Mouse (Mus musculus) limb, embryonic 13.5 days (tissue): ENCODE results near the gene Snx3. TPM values are rescaled to one million over a fixed set of nuclear protein-coding genes. Genes with fewer than 3 reads are reported as not detected.

Source experiments
- ATAC-seq: fragments of 200-750 bp; cut with Nextera tagmentation; 2 replicates; pipeline ENCODE4 v1.8.0; 2017; ENCODE audit warnings: low read depth, moderate number of reproducible peaks, moderate TSS enrichment; ENCODE audit not compliant: low FRiP score
- H3K27ac ChIP-seq: fragments of 300-500 bp; sonication (generic); 2 replicates; pipeline ENCODE4 v1.5.1; 2015; ENCODE audit warnings: inconsistent platforms, mild to moderate bottlenecking, moderate library complexity
- H3K27me3 ChIP-seq: fragments of 300-500 bp; sonication (generic); 2 replicates; pipeline ENCODE4 v1.6.1; 2015; ENCODE audit warnings: mild to moderate bottlenecking, inconsistent platforms
- H3K36me3 ChIP-seq: fragments of 300-500 bp; sonication (generic); 2 replicates; pipeline ENCODE4 v1.6.1; 2015; ENCODE audit warnings: inconsistent platforms, mild to moderate bottlenecking, moderate library complexity
- H3K4me1 ChIP-seq: fragments of 300-500 bp; sonication (generic); 2 replicates; pipeline ENCODE4 v1.6.1; 2015; ENCODE audit warnings: inconsistent platforms
- H3K4me2 ChIP-seq: fragments of 300-500 bp; sonication (generic); replicated peaks from 2 replicates; pipeline ENCODE4 v1.6.1; 2015; ENCODE audit warnings: inconsistent platforms, mild to moderate bottlenecking, moderate library complexity
- H3K4me3 ChIP-seq: fragments of 300-500 bp; sonication (generic); 2 replicates; pipeline ENCODE4 v1.5.1; 2015; ENCODE audit warnings: moderate library complexity, mild to moderate bottlenecking, inconsistent platforms
- H3K9ac ChIP-seq: fragments of 300-500 bp; sonication (generic); 2 replicates; pipeline ENCODE4 v1.6.1; 2015; ENCODE audit warnings: mild to moderate bottlenecking, inconsistent platforms
- H3K9me3 ChIP-seq: fragments of 300-500 bp; sonication (generic); 2 replicates; pipeline ENCODE4 v1.6.1; 2016; ENCODE audit warnings: inconsistent platforms
- WGBS: fragments of 180-500 bp; shearing (Covaris S2); methylation state at CpG from one replicate; pipeline ENCODE4 v1.1.7; 2015; 5-methylcytosine and 5-hydroxymethylcytosine counted together
- polyA plus RNA-seq: library from polyadenylated mRNA; unstranded; fragments of >200 nt; fragmentation: Nextera tagmentation; extraction: Ambion mirVana; gene quantifications from 2 replicates; pipeline ENCODE4 v1.2.1, GENCODE M21; 2015

The Snx3 gene
- 310 and 318 TPM in 2 replicates for polyA plus RNA-seq

GRCm38 (mm10) chr10:42501775-42502348, at the start of gene Snx3:
TSS of gene Snx3 (plus strand) at chr10:42502030.
- WGBS: under 1% methylated on average over 66 of the region's 68 CpGs
- Histone ChIP-seq H3K9me3 (no peaks in the 10 kb centered on the region), H3K4me2 (peak within 1 kb of the TSS; percentile 84), H3K27ac (peak within 1 kb of the TSS; percentile 98), H3K9ac (peak within 1 kb of the TSS; percentile 93), H3K4me1 (peaks cover 8% of the 10 kb centered on the region), H3K4me3 (peak within 1 kb of the TSS; percentile 95), H3K27me3 (no peaks in the 10 kb centered on the region), H3K36me3 (peaks cover 5% of the 10 kb centered on the region)
- ATAC-seq: peak; percentile 94

- no peak overlapping the region for H3K27ac ChIP-seq
- no peaks in the 10 kb centered on the region for H3K9me3 ChIP-seq
- no peaks in the 10 kb centered on the region for H3K27me3 ChIP-seq
- no peak for ATAC-seq
- H3K4me1 ChIP-seq: peaks cover 18% of the 10 kb centered on the region
- H3K9ac ChIP-seq: no peak overlapping the region
- peaks cover 16% of the 10 kb centered on the region for H3K36me3 ChIP-seq
- no peak overlapping the region for H3K4me2 ChIP-seq
- no peak overlapping the region for H3K4me3 ChIP-seq
- 54% methylated on average over 11 of the region's 11 CpGs for WGBS
Measured at GRCm38 (mm10) chr10:42454266-42454665, 47.6 kb upstream of the Snx3 start.

GRCm38 (mm10) chr10:42454690-42455089, 47.1 kb upstream of the Snx3 start:
- H3K9ac ChIP-seq: no peak overlapping the region
- no peak for ATAC-seq
- H3K4me3 ChIP-seq: no peak overlapping the region
- WGBS: 84% methylated on average over 6 of the region's 6 CpGs
- no peaks in the 10 kb centered on the region for H3K27me3 ChIP-seq
- peaks cover 17% of the 10 kb centered on the region for H3K4me1 ChIP-seq
- peaks cover 2% of the 10 kb centered on the region; the same call in 1 of the 2 replicates for H3K9me3 ChIP-seq
- H3K4me2 ChIP-seq: no peak overlapping the region
- H3K36me3 ChIP-seq: peaks cover 20% of the 10 kb centered on the region
- no peak overlapping the region for H3K27ac ChIP-seq

GRCm38 (mm10) chr10:42455981-42456380, 45.8 kb upstream of the Snx3 start:
- Histone ChIP-seq H3K27me3 (no peaks in the 10 kb centered on the region), H3K4me1 (peaks cover 17% of the 10 kb centered on the region), H3K4me2 (no peak overlapping the region), H3K9ac (no peak overlapping the region), H3K36me3 (peaks cover 21% of the 10 kb centered on the region), H3K9me3 (peaks cover 5% of the 10 kb centered on the region; the same call in 1 of the 2 replicates), H3K4me3 (no peak overlapping the region), H3K27ac (no peak overlapping the region)
- no peak for ATAC-seq
- WGBS: 71% methylated on average over 5 of the region's 5 CpGs

- Histone ChIP-seq H3K4me2 (no peak overlapping the region), H3K27me3 (no peaks in the 10 kb centered on the region), H3K9me3 (peaks cover 5% of the 10 kb centered on the region; the same call in 1 of the 2 replicates), H3K4me3 (no peak overlapping the region), H3K4me1 (peaks cover 17% of the 10 kb centered on the region), H3K27ac (no peak overlapping the region), H3K36me3 (peaks cover 18% of the 10 kb centered on the region), H3K9ac (no peak overlapping the region)
- ATAC-seq: no peak
- 75% methylated on average over 9 of the region's 9 CpGs for WGBS
Measured at GRCm38 (mm10) chr10:42457557-42458191, 44.2 kb upstream of the Snx3 start.

GRCm38 (mm10) chr10:42464224-42464623, 37.6 kb upstream of the Snx3 start:
- Histone ChIP-seq H3K27ac (no peak overlapping the region), H3K36me3 (peaks cover 6% of the 10 kb centered on the region), H3K9ac (no peak overlapping the region), H3K9me3 (peaks cover 5% of the 10 kb centered on the region; the same call in 1 of the 2 replicates), H3K27me3 (no peaks in the 10 kb centered on the region), H3K4me1 (no peaks in the 10 kb centered on the region), H3K4me2 (no peak overlapping the region), H3K4me3 (no peak overlapping the region)
- ATAC-seq: no peak
- 36% methylated on average over 5 of the region's 5 CpGs for WGBS

DNA sequence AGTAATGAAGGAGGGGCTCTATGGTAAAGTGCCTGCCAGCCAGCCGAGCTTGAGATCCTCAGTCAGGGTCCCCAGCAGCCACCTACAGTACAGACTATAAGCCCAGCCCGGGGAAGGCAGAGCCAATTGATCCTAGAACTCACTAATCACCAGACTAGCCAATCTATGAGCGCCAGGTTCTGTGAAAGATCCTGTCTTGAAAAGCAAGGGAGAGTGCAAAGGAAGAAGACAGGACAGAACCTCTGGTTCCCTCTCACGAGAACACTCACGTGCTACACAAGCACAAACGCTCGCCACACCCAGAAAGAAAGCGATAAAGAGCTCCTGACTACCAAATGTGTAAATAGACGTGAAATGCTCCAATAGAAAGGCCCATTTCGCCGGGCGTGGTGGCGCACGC, 37.0 kb upstream of the Snx3 start:
- Histone ChIP-seq H3K4me1 (no peaks in the 10 kb centered on the region), H3K27ac (no peak overlapping the region), H3K4me2 (no peak overlapping the region), H3K36me3 (no peaks in the 10 kb centered on the region; the same call in 1 of the 2 replicates), H3K4me3 (no peak overlapping the region), H3K27me3 (no peaks in the 10 kb centered on the region), H3K9ac (no peak overlapping the region), H3K9me3 (peaks cover 2% of the 10 kb centered on the region; the same call in 1 of the 2 replicates)
- WGBS: 74% methylated on average over 14 of the region's 14 CpGs
- ATAC-seq: no peak

DNA sequence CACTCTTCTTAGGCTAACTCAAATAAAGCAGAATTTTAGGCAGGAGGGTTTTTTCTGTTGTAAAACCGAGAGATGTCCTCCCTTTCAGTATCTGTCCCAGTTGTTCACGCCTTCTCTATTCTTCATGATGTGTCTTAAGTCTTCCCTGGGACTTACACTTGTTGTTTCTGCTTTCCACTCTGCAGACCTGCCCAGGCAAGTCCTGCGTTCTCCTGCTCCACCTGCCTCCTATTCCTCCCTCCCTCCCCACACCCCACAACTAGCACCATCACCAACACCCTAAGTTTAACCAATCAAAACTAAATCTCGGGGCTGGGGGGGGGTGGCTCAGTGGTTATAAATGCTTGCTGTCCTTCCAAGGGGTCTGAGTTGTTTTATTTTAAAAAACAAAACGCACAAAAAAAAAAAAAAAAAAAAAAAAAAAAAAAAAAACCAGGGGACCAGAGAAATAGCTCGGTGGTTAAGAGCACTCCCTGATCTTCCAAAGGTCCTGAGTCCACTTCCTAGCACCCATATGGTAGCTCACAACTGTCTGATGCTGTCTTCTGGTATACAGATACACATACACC, 26.8 kb upstream of the Snx3 start:
- H3K9me3 ChIP-seq: 0 out of 2 replicates have a peak, but pooled peaks cover 3% of the 10 kb centered on the region
- 70% methylated on average over 6 of the region's 6 CpGs for WGBS
- H3K4me2 ChIP-seq: no peak overlapping the region
- peaks cover 5% of the 10 kb centered on the region; the same call in 1 of the 2 replicates for H3K4me1 ChIP-seq
- no peaks in the 10 kb centered on the region for H3K27me3 ChIP-seq
- peaks cover 10% of the 10 kb centered on the region for H3K36me3 ChIP-seq
- H3K27ac ChIP-seq: no peak overlapping the region
- no peak overlapping the region for H3K9ac ChIP-seq
- H3K4me3 ChIP-seq: no peak overlapping the region
- no peak for ATAC-seq

GRCm38 (mm10) chr10:42476774-42477475, 24.9 kb upstream of the Snx3 start:
- ATAC-seq: no peak
- no peaks in the 10 kb centered on the region for H3K27me3 ChIP-seq
- H3K4me1 ChIP-seq: peaks cover 5% of the 10 kb centered on the region; the same call in 1 of the 2 replicates
- H3K9me3 ChIP-seq: 0 out of 2 replicates have a peak, but pooled peaks cover 3% of the 10 kb centered on the region
- H3K9ac ChIP-seq: no peak overlapping the region
- H3K27ac ChIP-seq: no peak overlapping the region
- 94% methylated on average over 10 of the region's 10 CpGs for WGBS
- H3K4me3 ChIP-seq: no peak overlapping the region
- peaks cover 5% of the 10 kb centered on the region for H3K36me3 ChIP-seq
- peak overlapping the region; percentile 83; the same call in 1 of the 2 replicates for H3K4me2 ChIP-seq

- H3K27ac ChIP-seq: peak overlapping the region; percentile 89
- no peaks in the 10 kb centered on the region; the same call in 1 of the 2 replicates for H3K36me3 ChIP-seq
- H3K9me3 ChIP-seq: 0 out of 2 replicates have a peak, but pooled peaks cover 3% of the 10 kb centered on the region
- peak overlapping the region; percentile 88 for H3K9ac ChIP-seq
- ATAC-seq: peak; percentile 14; the same call in 1 of the 2 replicates
- H3K27me3 ChIP-seq: no peaks in the 10 kb centered on the region
- peaks cover 5% of the 10 kb centered on the region; the same call in 1 of the 2 replicates for H3K4me1 ChIP-seq
- 11% methylated on average over 25 of the region's 25 CpGs for WGBS
- H3K4me3 ChIP-seq: peak overlapping the region; percentile 75
- H3K4me2 ChIP-seq: peak overlapping the region; percentile 83
Measured at GRCm38 (mm10) chr10:42477550-42478340, 24.1 kb upstream of the Snx3 start.

DNA sequence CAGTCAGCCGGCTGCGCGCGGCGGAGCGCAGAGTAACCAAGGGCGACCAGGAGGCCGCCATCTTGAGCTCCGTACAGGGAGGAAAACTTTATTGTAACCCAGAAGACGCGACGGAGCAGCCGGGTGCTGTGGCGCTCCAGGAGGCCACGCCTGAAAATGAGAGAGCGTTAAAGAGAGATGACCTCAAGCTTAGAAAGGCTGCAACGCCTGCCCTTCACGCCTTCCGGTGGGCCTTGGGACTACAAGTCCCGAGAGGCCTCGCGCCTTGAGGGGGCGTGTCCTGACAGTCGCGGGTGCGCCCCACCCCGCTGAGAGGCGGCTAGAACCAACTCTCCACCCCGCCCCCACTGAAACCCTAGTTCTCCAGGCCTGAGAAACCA, 23.5 kb upstream of the Snx3 start, which contains the start of gene Afg1l:
Afg1l (minus strand) TSS at position 225 of the 380 bp plus-strand sequence.
- H3K4me1 ChIP-seq: peaks cover 5% of the 10 kb centered on the region; the same call in 1 of the 2 replicates
- peak; percentile 93 for ATAC-seq
- H3K4me2 ChIP-seq: peak within 1 kb of the TSS; percentile 83
- no peaks in the 10 kb centered on the region for H3K9me3 ChIP-seq
- H3K27me3 ChIP-seq: no peaks in the 10 kb centered on the region
- H3K9ac ChIP-seq: peak within 1 kb of the TSS; percentile 88
- H3K27ac ChIP-seq: peak within 1 kb of the TSS; percentile 89
- under 1% methylated on average over 29 of the region's 29 CpGs for WGBS
- peak within 1 kb of the TSS; percentile 75 for H3K4me3 ChIP-seq
- H3K36me3 ChIP-seq: no peaks in the 10 kb centered on the region
